Mouse (Mus musculus) C2C12 (cell line): ENCODE measurements around the gene Tob2. TPM values are rescaled to one million over a fixed set of nuclear protein-coding genes. Genes with fewer than 3 reads are reported as not detected.

Source experiments
- H3K27me3 ChIP-seq: one replicate; pipeline ENCODE4 v1.6.1; 2011; ENCODE audit not compliant: control insufficient read depth, insufficient read depth, insufficient read length
- H3K36me3 ChIP-seq: one replicate; pipeline ENCODE4 v1.6.1; 2011; ENCODE audit not compliant: control insufficient read depth, insufficient read depth
- H3K4me3 ChIP-seq: one replicate; pipeline ENCODE4 v1.5.1; 2011; ENCODE audit warnings: mild to moderate bottlenecking, control low read depth; ENCODE audit not compliant: poor library complexity, insufficient read depth, severe bottlenecking
- H3K79me2 ChIP-seq: one replicate; pipeline ENCODE4 v1.6.1; 2011; ENCODE audit not compliant: control insufficient read depth, insufficient read depth
- H3K79me3 ChIP-seq: one replicate; pipeline ENCODE4 v1.6.1; 2011; ENCODE audit warnings: low read depth, control low read depth
- H3ac ChIP-seq: one replicate; pipeline ENCODE3; 2011; ENCODE audit warnings: low read depth; ENCODE audit not compliant: control insufficient read depth, insufficient read length
- CEBPB ChIP-seq: IDR thresholded peaks from one replicate; pipeline ENCODE4 v1.6.1; 2011; ENCODE audit warnings: low read depth, mild to moderate bottlenecking, control low read depth, moderate library complexity
- CTCF ChIP-seq: IDR thresholded peaks from one replicate; pipeline ENCODE4 v1.5.1; 2011; ENCODE audit not compliant: control insufficient read depth, insufficient read depth, insufficient read length
- FOSL1 ChIP-seq: IDR thresholded peaks from one replicate; pipeline ENCODE4 v1.8.0; 2011; ENCODE audit warnings: mild to moderate bottlenecking, low read length; ENCODE audit not compliant: poor library complexity, insufficient read depth, severe bottlenecking
- MAX ChIP-seq: IDR thresholded peaks from one replicate; pipeline ENCODE4 v1.6.1; 2011; ENCODE audit warnings: mild to moderate bottlenecking, control low read depth
- MYOD1 ChIP-seq: IDR thresholded peaks from one replicate; pipeline ENCODE4 v1.6.1; 2011; ENCODE audit warnings: low read depth; ENCODE audit not compliant: control insufficient read depth, insufficient read length
- MYOG ChIP-seq: IDR thresholded peaks from one replicate; pipeline ENCODE4 v1.6.1; 2011; ENCODE audit not compliant: control insufficient read depth, insufficient read length; ENCODE audit errors: extremely low read depth
- USF1 ChIP-seq: IDR thresholded peaks from one replicate; pipeline ENCODE4 v1.6.1; 2011; ENCODE audit warnings: low read depth, mild to moderate bottlenecking, control low read depth, moderate library complexity
- polyA plus RNA-seq: library from polyadenylated mRNA; unstranded; fragments of >200 nt; fragmentation: generic; extraction: Trizol; gene quantifications from one replicate; pipeline ENCODE4 v1.2.1, GENCODE M21; 2012; ENCODE audit warnings: missing spikeins

The Tob2 gene
- polyA plus RNA-seq, 1 experiment: 37.5 TPM

- Histone ChIP-seq H3K79me2 (peaks cover 87% of the 10 kb centered on the region), H3K36me3 (peaks cover 48% of the 10 kb centered on the region), H3K27me3 (no peaks in the 10 kb centered on the region), H3ac (no peak overlapping the region), H3K4me3 (no peak overlapping the region), H3K79me3 (peaks cover 70% of the 10 kb centered on the region)
- TF ChIP-seq CEBPB: no peak
- TF ChIP-seq MYOD1: no peak
- no peak for TF ChIP-seq MYOG
Measured at GRCm38 (mm10) chr15:81885418-81885934, 26.9 kb upstream of the Tob2 start.

- Histone ChIP-seq H3K79me2 (peaks cover 100% of the 10 kb centered on the region), H3ac (no peak overlapping the region), H3K27me3 (no peaks in the 10 kb centered on the region), H3K36me3 (peaks cover 23% of the 10 kb centered on the region), H3K79me3 (peaks cover 93% of the 10 kb centered on the region), H3K4me3 (no peak overlapping the region)
- TF ChIP-seq MAX: no peak
- TF ChIP-seq MYOD1: no peak
- no peak for TF ChIP-seq CEBPB
- no peak for TF ChIP-seq MYOG
- no peak for TF ChIP-seq FOSL1
- TF ChIP-seq CTCF: no peak
- no peak for TF ChIP-seq USF1
Measured at GRCm38 (mm10) chr15:81882348-81882747, 23.8 kb upstream of the Tob2 start.

DNA sequence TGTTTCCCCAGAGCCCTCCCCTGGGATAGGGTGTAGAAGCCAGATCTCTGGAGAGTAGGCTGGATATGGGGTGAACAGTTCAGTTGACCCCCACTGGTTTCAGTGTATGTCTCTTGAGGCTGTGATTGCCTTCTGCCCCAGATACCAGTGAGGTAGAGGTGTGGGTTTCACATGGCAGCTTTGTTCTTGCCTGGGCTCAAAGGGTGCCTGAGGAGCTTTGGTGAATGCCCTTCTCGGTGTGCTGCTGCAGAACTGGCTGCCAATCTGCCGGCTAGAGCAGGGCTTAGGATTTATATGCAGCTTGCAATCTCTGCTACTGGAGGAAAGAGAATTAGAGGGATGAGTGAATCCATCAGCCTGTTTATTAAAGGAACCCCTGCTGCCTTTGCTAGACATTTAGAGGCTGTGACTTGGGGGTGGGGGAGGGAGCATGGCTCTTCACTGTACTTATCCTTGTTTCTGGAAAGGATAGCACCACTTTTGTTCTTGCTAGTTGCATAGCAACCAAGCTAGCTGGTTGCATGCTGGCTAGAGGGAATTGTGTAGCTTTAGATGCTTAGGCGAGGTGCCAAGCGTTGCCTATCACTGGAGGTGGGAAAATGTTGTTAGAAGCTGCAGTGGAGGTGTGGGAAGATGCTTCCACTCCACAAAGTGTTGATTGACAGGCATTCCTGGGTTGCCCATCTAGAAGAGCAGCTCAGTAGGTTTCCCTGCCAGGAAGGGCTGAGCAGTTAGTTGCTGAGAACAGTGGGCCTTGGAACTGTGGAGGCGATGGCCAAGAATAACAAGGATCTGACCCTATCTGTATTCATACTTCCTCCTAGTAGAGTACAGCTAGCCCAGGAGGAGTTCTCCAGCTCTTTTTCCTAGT lies 21.2 kb upstream of the Tob2 start:
- Histone ChIP-seq H3ac (no peak overlapping the region), H3K4me3 (no peak overlapping the region), H3K27me3 (no peaks in the 10 kb centered on the region), H3K79me2 (peaks cover 100% of the 10 kb centered on the region), H3K36me3 (peaks cover 22% of the 10 kb centered on the region), H3K79me3 (peaks cover 94% of the 10 kb centered on the region)
- TF ChIP-seq USF1 (no peak), MAX (no peak), FOSL1 (no peak), MYOG (no peak), CTCF (no peak), MYOD1 (no peak), CEBPB (no peak)

- peaks cover 96% of the 10 kb centered on the region for H3K79me2 ChIP-seq
- peak within 1 kb of the TSS; percentile 81 for H3ac ChIP-seq
- TF ChIP-seq MAX (peak; percentile 66), CTCF (no peak), CEBPB (no peak)
- H3K36me3 ChIP-seq: peaks cover 42% of the 10 kb centered on the region
- peaks cover 87% of the 10 kb centered on the region for H3K79me3 ChIP-seq
- H3K27me3 ChIP-seq: no peaks in the 10 kb centered on the region
- peak within 1 kb of the TSS; percentile 99 for H3K4me3 ChIP-seq
Measured at GRCm38 (mm10) chr15:81872262-81873136, 13.9 kb upstream of the Tob2 start, which contains the start of gene Aco2. TSS of gene Aco2 (plus strand) at chr15:81872309.

DNA sequence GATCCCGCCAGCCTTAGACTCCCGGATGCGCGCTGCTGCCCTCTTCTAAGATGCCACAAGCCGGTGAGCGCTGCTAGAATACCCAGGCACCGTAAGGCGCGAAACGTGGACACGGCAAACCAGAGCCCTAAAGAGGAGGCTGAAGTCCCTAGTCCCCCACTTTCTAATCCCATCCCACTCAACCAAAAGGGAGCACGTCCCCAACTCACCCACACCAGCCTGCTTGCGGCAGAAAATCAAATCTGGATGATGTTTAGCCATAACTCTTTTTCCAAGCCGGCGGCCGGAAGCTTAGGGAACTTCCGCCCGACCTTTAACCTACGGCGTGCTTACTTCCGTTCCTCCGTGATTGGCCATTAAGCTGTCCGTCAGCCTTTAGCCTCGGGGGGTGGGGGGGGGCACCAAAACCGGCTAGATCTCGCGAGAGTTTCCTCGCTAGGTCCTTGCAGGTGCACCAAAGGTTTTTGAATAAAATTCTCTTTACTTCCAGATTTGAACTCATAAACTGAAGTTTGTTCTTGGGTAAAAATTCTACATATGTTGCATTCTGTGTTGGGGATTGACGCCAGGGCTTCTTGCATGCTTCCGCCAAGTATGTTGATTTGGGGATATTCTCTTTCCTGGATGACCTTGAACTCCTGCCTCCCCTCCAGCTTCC lies 13.1 kb upstream of the Tob2 start, which contains the start of gene Phf5a:
Phf5a (minus strand) TSS at position 308 of the 658 bp plus-strand sequence.
- TF ChIP-seq MAX: peak; percentile 38
- no peak for TF ChIP-seq MYOG
- TF ChIP-seq USF1: peak; percentile 21
- no peak for TF ChIP-seq FOSL1
- no peak for TF ChIP-seq CEBPB
- H3K79me3 ChIP-seq: peaks cover 80% of the 10 kb centered on the region

More for the DNA sequence above, 13.1 kb upstream of the Tob2 start, which contains the start of gene Phf5a:
- peaks cover 42% of the 10 kb centered on the region for H3K36me3 ChIP-seq
- H3K79me2 ChIP-seq: peaks cover 96% of the 10 kb centered on the region
- H3ac ChIP-seq: peak within 1 kb of the TSS; percentile 81
- peak within 1 kb of the TSS; percentile 99 for H3K4me3 ChIP-seq
- no peaks in the 10 kb centered on the region for H3K27me3 ChIP-seq
